Mouse (Mus musculus): ENCODE data around the gene Orai2. TPM values are rescaled to one million over a fixed set of nuclear protein-coding genes. Genes with fewer than 3 reads are reported as not detected.
A peak's percentile ranks its signal among the peaks of the same experiment; 100 is the strongest.

Gene Orai2
- polyA plus RNA-seq, 1 experiment from 2014 or later, result 5.6 TPM

- Histone ChIP-seq H3K4me3 (ENCODE audit: low read depth, low read length) (no peak overlapping the region), H3K36me3 (ENCODE audit: control insufficient read depth, insufficient read depth, low read length) (no peaks in the 10 kb centered on the region), H3K4me2 (ENCODE audit: low read depth, severe bottlenecking) (no peak overlapping the region), H3K9ac (ENCODE audit: low read length) (no peak overlapping the region), H3K27ac (replicated peaks; ENCODE audit: low read depth, low read length) (no peak overlapping the region), H3K9me3 (ENCODE audit: control insufficient read depth, low read length) (no peaks in the 10 kb centered on the region), H3K27me3 (ENCODE audit: control insufficient read depth, insufficient read depth, low read length) (no peaks in the 10 kb centered on the region), H3K4me1 (ENCODE audit: control insufficient read depth, insufficient read depth, low read length) (no peaks in the 10 kb centered on the region)
- ATAC-seq (ENCODE audit: insufficient number of reproducible peaks, low FRiP score, low TSS enrichment, low read depth) (no peak), DNase-seq (ENCODE audit: low spot score) (no peak)
- WGBS, result 84% methylated on average over 3 of the region's 3 CpGs
These were observed 61.5 kb downstream of the Orai2 start for GRCm38 (mm10) chr5:136109042-136109441.

DNA sequence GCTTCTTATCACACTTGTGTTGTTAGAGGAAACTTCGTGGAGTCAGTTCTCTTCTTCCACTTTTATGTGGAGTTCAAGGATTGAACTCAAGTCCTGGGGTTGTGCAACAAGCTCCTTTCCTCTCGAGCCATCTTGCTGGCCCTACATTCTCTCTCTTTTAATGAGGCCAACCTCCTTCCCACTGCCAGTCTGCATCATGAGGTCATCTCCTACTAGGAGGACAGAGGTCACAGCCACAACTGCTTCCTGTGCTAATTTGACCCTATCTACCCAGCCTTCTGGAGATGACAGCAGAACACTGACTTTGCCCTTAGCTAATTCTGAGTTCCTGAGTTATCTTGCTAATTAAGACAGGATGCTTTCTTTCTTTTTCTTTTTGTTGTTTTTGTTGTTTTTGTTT lies 62.0 kb downstream of the Orai2 start:
- no peak overlapping the region for H3K4me3 ChIP-seq (ENCODE audit: low read depth, low read length)
- H3K9me3 ChIP-seq (ENCODE audit: control insufficient read depth, low read length), result no peaks in the 10 kb centered on the region
- H3K9ac ChIP-seq (ENCODE audit: low read length), result no peak overlapping the region
- H3K27ac ChIP-seq (replicated peaks; ENCODE audit: low read depth, low read length), result no peak overlapping the region
- no peaks in the 10 kb centered on the region for H3K36me3 ChIP-seq (ENCODE audit: control insufficient read depth, insufficient read depth, low read length)
- no peaks in the 10 kb centered on the region for H3K27me3 ChIP-seq (ENCODE audit: control insufficient read depth, insufficient read depth, low read length)
- no peaks in the 10 kb centered on the region for H3K4me1 ChIP-seq (ENCODE audit: control insufficient read depth, insufficient read depth, low read length)
- ATAC-seq (ENCODE audit: insufficient number of reproducible peaks, low FRiP score, low TSS enrichment, low read depth) (no peak), DNase-seq (ENCODE audit: low spot score) (no peak)
- WGBS, result 49% methylated on average over 2 of the region's 2 CpGs
- no peak overlapping the region for H3K4me2 ChIP-seq (ENCODE audit: low read depth, severe bottlenecking)

DNA sequence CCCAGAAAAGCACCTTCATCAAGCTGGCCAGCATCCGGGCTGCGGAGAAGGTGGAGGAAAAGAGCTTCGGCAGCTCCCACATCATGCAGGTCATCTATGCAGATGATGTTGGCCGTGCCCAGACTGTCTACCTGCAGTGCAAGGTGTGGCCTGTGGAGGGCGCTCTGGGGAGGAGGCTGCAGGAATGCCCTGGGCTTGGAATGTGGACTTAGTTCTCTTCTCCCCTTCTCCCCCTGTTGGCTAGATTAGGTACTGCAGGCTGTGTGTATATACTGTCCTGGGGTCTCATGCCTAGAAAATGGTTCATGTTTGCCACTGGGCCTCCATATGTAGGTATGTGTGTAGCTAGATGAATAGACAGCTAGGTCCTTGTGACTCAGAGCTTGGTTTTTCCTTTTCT lies 66.0 kb downstream of the Orai2 start:
- Histone ChIP-seq H3K4me1 (ENCODE audit: control insufficient read depth, insufficient read depth, low read length) (0 out of 2 replicates have a peak, but pooled peaks cover 3% of the 10 kb centered on the region), H3K27me3 (ENCODE audit: control insufficient read depth, insufficient read depth, low read length) (no peaks in the 10 kb centered on the region), H3K9ac (ENCODE audit: low read length) (no peak overlapping the region), H3K36me3 (ENCODE audit: control insufficient read depth, insufficient read depth, low read length) (no peaks in the 10 kb centered on the region), H3K27ac (replicated peaks; ENCODE audit: low read depth, low read length) (no peak overlapping the region), H3K4me2 (ENCODE audit: low read depth, severe bottlenecking) (no peak overlapping the region), H3K9me3 (ENCODE audit: control insufficient read depth, low read length) (no peaks in the 10 kb centered on the region), H3K4me3 (ENCODE audit: low read depth, low read length) (no peak overlapping the region)
- 85% methylated on average over 5 of the region's 5 CpGs for WGBS
- peak; percentile 47 for DNase-seq (ENCODE audit: low spot score)
- no peak for ATAC-seq (ENCODE audit: insufficient number of reproducible peaks, low FRiP score, low TSS enrichment, low read depth)

DNA sequence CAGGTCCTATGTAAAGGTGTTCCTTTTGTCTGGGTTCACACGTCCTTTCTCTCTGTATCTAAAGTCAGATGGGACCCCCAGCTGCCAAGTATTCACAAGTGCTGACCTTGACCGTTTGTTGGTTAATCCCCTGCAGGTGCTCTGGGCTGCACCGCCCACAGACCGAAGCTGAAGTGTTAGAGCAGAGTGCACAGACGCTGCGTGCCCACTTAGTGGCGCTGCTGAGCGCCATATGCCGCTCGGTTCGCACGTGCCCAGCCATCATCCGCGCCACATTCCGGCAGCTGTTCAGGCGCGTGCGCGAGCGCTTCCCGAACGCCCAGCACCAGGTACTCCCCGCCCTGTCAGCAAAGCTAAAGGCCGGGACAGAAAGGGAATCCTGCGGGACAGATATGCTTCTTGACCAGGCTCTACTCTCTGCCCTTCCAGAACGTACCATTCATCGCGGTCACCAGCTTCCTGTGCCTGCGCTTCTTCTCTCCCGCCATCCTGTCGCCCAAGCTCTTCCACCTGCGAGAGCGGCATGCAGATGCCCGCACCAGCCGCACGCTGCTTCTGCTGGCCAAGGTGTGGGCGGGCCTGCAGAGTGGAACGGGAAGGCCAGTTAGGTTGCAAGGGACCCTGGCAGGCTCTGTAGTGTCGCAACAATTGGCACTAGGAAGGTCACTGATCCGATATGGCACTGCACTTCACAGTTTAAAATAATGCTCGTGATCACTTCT lies 68.3 kb downstream of the Orai2 start:
- Histone ChIP-seq H3K4me2 (ENCODE audit: low read depth, severe bottlenecking) (peak overlapping the region; percentile 54), H3K9me3 (ENCODE audit: control insufficient read depth, low read length) (no peaks in the 10 kb centered on the region), H3K9ac (ENCODE audit: low read length) (peak overlapping the region; percentile 27; the same call in 1 of the 2 replicates), H3K27me3 (ENCODE audit: control insufficient read depth, insufficient read depth, low read length) (no peaks in the 10 kb centered on the region), H3K4me3 (ENCODE audit: low read depth, low read length) (no peak overlapping the region), H3K36me3 (ENCODE audit: control insufficient read depth, insufficient read depth, low read length) (no peaks in the 10 kb centered on the region), H3K27ac (replicated peaks; ENCODE audit: low read depth, low read length) (no peak overlapping the region), H3K4me1 (ENCODE audit: control insufficient read depth, insufficient read depth, low read length) (0 out of 2 replicates have a peak, but pooled peaks cover 3% of the 10 kb centered on the region)
- 7% methylated on average over 41 of the region's 41 CpGs for WGBS
- ATAC-seq (ENCODE audit: insufficient number of reproducible peaks, low FRiP score, low TSS enrichment, low read depth), result peak; percentile 67; the same call in 1 of the 2 replicates
- peak; percentile 81 for DNase-seq (ENCODE audit: low spot score)

- Histone ChIP-seq H3K9me3 (ENCODE audit: control insufficient read depth, low read length) (no peaks in the 10 kb centered on the region; the same call in 1 of the 2 replicates), H3K27me3 (ENCODE audit: control insufficient read depth, insufficient read depth, low read length) (no peaks in the 10 kb centered on the region), H3K9ac (ENCODE audit: low read length) (no peak overlapping the region), H3K4me2 (ENCODE audit: low read depth, severe bottlenecking) (no peak overlapping the region), H3K27ac (replicated peaks; ENCODE audit: low read depth, low read length) (no peak overlapping the region), H3K4me1 (ENCODE audit: control insufficient read depth, insufficient read depth, low read length) (0 out of 2 replicates have a peak, but pooled peaks cover 3% of the 10 kb centered on the region), H3K4me3 (ENCODE audit: low read depth, low read length) (no peak overlapping the region), H3K36me3 (ENCODE audit: control insufficient read depth, insufficient read depth, low read length) (no peaks in the 10 kb centered on the region)
- 81% methylated on average over 10 of the region's 10 CpGs for WGBS
- DNase-seq (ENCODE audit: low spot score) (no peak), ATAC-seq (ENCODE audit: insufficient number of reproducible peaks, low FRiP score, low TSS enrichment, low read depth) (no peak)
These were observed 72.0 kb downstream of the Orai2 start for GRCm38 (mm10) chr5:136098536-136098935.

Small RNAs within 50 kb of the gene (microRNA-seq; reads per million reads assigned to microRNA genes)
- not detected for gene Mir7035

Other genes with a start within 250 kb of the Orai2 start
- gene Ywhag, start 236.1 kb downstream of the Orai2 start, polyA plus RNA-seq (2014; fragmentation: Nextera tagmentation; extraction: Ambion mirVana), result 98.2 and 105 TPM in 2 replicates
- gene Ssc4d, start 196.2 kb downstream of the Orai2 start, polyA plus RNA-seq (2014; fragmentation: Nextera tagmentation; extraction: Ambion mirVana), result 4.6 and 5.7 TPM in 2 replicates
- gene Zp3, start 190.6 kb downstream of the Orai2 start, polyA plus RNA-seq (2014; fragmentation: Nextera tagmentation; extraction: Ambion mirVana), result not detected in 2 replicates
- gene Dtx2, start 175.9 kb downstream of the Orai2 start, polyA plus RNA-seq (2014; fragmentation: Nextera tagmentation; extraction: Ambion mirVana), result 32.3 and 33.8 TPM in 2 replicates
- gene Upk3b, start 132.2 kb downstream of the Orai2 start, polyA plus RNA-seq (2014; fragmentation: Nextera tagmentation; extraction: Ambion mirVana), result 0.18 and 0.67 TPM in 2 replicates
- 4.0 TPM in 2 replicates for gene Upk3bl, start 116.2 kb downstream of the Orai2 start, polyA plus RNA-seq (2014; fragmentation: Nextera tagmentation; extraction: Ambion mirVana)
- 3.3 and 4.4 TPM in 2 replicates for gene Rasa4, start 86.8 kb downstream of the Orai2 start, polyA plus RNA-seq (2014; fragmentation: Nextera tagmentation; extraction: Ambion mirVana)
- gene Polr2j, start 54.1 kb downstream of the Orai2 start, polyA plus RNA-seq (2014; fragmentation: Nextera tagmentation; extraction: Ambion mirVana), result 274 and 281 TPM in 2 replicates
- 50.5 TPM in 2 replicates for gene Lrwd1, start 34.6 kb downstream of the Orai2 start, polyA plus RNA-seq (2014; fragmentation: Nextera tagmentation; extraction: Ambion mirVana)
- 23.9 and 24.7 TPM in 2 replicates for gene Alkbh4, start 34.6 kb downstream of the Orai2 start, polyA plus RNA-seq (2014; fragmentation: Nextera tagmentation; extraction: Ambion mirVana)
- 79.9 and 85.0 TPM in 2 replicates for gene Prkrip1, start 28.2 kb upstream of the Orai2 start, polyA plus RNA-seq (2014; fragmentation: Nextera tagmentation; extraction: Ambion mirVana)
- gene Sh2b2, start 75.8 kb upstream of the Orai2 start, polyA plus RNA-seq (2014; fragmentation: Nextera tagmentation; extraction: Ambion mirVana), result 10.2 and 12.0 TPM in 2 replicates